Mouse (Mus musculus): ENCODE data around the gene Slc5a12. TPM values are rescaled to one million over a fixed set of nuclear protein-coding genes. Genes with fewer than 3 reads are reported as not detected.

The Slc5a12 gene
- polyA plus RNA-seq (2012; rRNA removed), result not detected in 2 replicates

GRCm38 (mm10) chr2:110596932-110597331, at the start of gene Slc5a12:
TSS of gene Slc5a12 (plus strand) at chr2:110597298.
- Histone ChIP-seq H3K36me3 (ENCODE audit: control insufficient read depth, insufficient read depth, low read length) (no peaks in the 10 kb centered on the region), H3K4me1 (replicated peaks; ENCODE audit: control insufficient read depth, insufficient read depth, low read length) (no peaks in the 10 kb centered on the region), H3K4me3 (ENCODE audit: control insufficient read depth, insufficient read depth, low read length) (no peak within 1 kb of the TSS), H3K27ac (ENCODE audit: control insufficient read depth, insufficient read depth, low read length) (no peak within 1 kb of the TSS), H3K27me3 (ENCODE audit: control insufficient read depth, insufficient read depth, low read length) (no peaks in the 10 kb centered on the region)
- TF ChIP-seq CTCF (IDR thresholded peaks at IDR 0.05; ENCODE audit: borderline replicate concordance, control insufficient read depth, extremely low read depth, insufficient read depth, low read length, poor library complexity) (no peak), POLR2A (IDR thresholded peaks at IDR 0.05; ENCODE audit: control insufficient read depth, extremely low read depth, insufficient read depth, low read length, poor library complexity) (no peak)
- DNase-seq, result no peak
- WGBS, result 74% methylated on average over 2 of the region's 2 CpGs

- 95% methylated on average over 1 of the region's 1 CpGs for WGBS
- H3K4me3 ChIP-seq (ENCODE audit: control insufficient read depth, insufficient read depth, low read length), result no peak overlapping the region
- H3K27ac ChIP-seq (ENCODE audit: control insufficient read depth, insufficient read depth, low read length), result no peak overlapping the region
- TF ChIP-seq CTCF (IDR thresholded peaks at IDR 0.05; ENCODE audit: borderline replicate concordance, control insufficient read depth, extremely low read depth, insufficient read depth, low read length, poor library complexity), result no peak
- no peak for TF ChIP-seq POLR2A (IDR thresholded peaks at IDR 0.05; ENCODE audit: control insufficient read depth, extremely low read depth, insufficient read depth, low read length, poor library complexity)
- H3K27me3 ChIP-seq (ENCODE audit: control insufficient read depth, insufficient read depth, low read length), result no peaks in the 10 kb centered on the region
- no peak for DNase-seq
- no peaks in the 10 kb centered on the region for H3K36me3 ChIP-seq (ENCODE audit: control insufficient read depth, insufficient read depth, low read length)
- no peaks in the 10 kb centered on the region for H3K4me1 ChIP-seq (replicated peaks; ENCODE audit: control insufficient read depth, insufficient read depth, low read length)
These were observed 41.0 kb upstream of the Slc5a12 start for GRCm38 (mm10) chr2:110556098-110556497.

GRCm38 (mm10) chr2:110562621-110563020, 34.5 kb upstream of the Slc5a12 start:
- TF ChIP-seq CTCF (IDR thresholded peaks at IDR 0.05; ENCODE audit: borderline replicate concordance, control insufficient read depth, extremely low read depth, insufficient read depth, low read length, poor library complexity) (no peak), POLR2A (IDR thresholded peaks at IDR 0.05; ENCODE audit: control insufficient read depth, extremely low read depth, insufficient read depth, low read length, poor library complexity) (no peak)
- no peaks in the 10 kb centered on the region for H3K4me1 ChIP-seq (replicated peaks; ENCODE audit: control insufficient read depth, insufficient read depth, low read length)
- WGBS, result 85% methylated on average over 2 of the region's 2 CpGs
- H3K4me3 ChIP-seq (ENCODE audit: control insufficient read depth, insufficient read depth, low read length), result no peak overlapping the region
- no peaks in the 10 kb centered on the region for H3K27me3 ChIP-seq (ENCODE audit: control insufficient read depth, insufficient read depth, low read length)
- no peak overlapping the region for H3K27ac ChIP-seq (ENCODE audit: control insufficient read depth, insufficient read depth, low read length)
- DNase-seq, result no peak
- no peaks in the 10 kb centered on the region for H3K36me3 ChIP-seq (ENCODE audit: control insufficient read depth, insufficient read depth, low read length)

- Histone ChIP-seq H3K4me1 (replicated peaks; ENCODE audit: control insufficient read depth, insufficient read depth, low read length) (no peaks in the 10 kb centered on the region), H3K4me3 (ENCODE audit: control insufficient read depth, insufficient read depth, low read length) (no peak overlapping the region), H3K27me3 (ENCODE audit: control insufficient read depth, insufficient read depth, low read length) (no peaks in the 10 kb centered on the region), H3K27ac (ENCODE audit: control insufficient read depth, insufficient read depth, low read length) (no peak overlapping the region), H3K36me3 (ENCODE audit: control insufficient read depth, insufficient read depth, low read length) (no peaks in the 10 kb centered on the region)
- WGBS, result 30% methylated on average over 5 of the region's 5 CpGs
- DNase-seq, result no peak
- no peak for TF ChIP-seq CTCF (IDR thresholded peaks at IDR 0.05; ENCODE audit: borderline replicate concordance, control insufficient read depth, extremely low read depth, insufficient read depth, low read length, poor library complexity)
- no peak for TF ChIP-seq POLR2A (IDR thresholded peaks at IDR 0.05; ENCODE audit: control insufficient read depth, extremely low read depth, insufficient read depth, low read length, poor library complexity)
These were observed 32.1 kb upstream of the Slc5a12 start for GRCm38 (mm10) chr2:110564673-110565627.

GRCm38 (mm10) chr2:110586692-110587091, 10.4 kb upstream of the Slc5a12 start:
- Histone ChIP-seq H3K36me3 (ENCODE audit: control insufficient read depth, insufficient read depth, low read length) (no peaks in the 10 kb centered on the region), H3K4me3 (ENCODE audit: control insufficient read depth, insufficient read depth, low read length) (no peak overlapping the region), H3K4me1 (replicated peaks; ENCODE audit: control insufficient read depth, insufficient read depth, low read length) (no peaks in the 10 kb centered on the region), H3K27me3 (ENCODE audit: control insufficient read depth, insufficient read depth, low read length) (no peaks in the 10 kb centered on the region), H3K27ac (ENCODE audit: control insufficient read depth, insufficient read depth, low read length) (no peak overlapping the region)
- TF ChIP-seq POLR2A (IDR thresholded peaks at IDR 0.05; ENCODE audit: control insufficient read depth, extremely low read depth, insufficient read depth, low read length, poor library complexity), result no peak
- DNase-seq, result no peak
- 91% methylated on average over 6 of the region's 6 CpGs for WGBS

GRCm38 (mm10) chr2:110590007-110590406, 7.1 kb upstream of the Slc5a12 start:
- DNase-seq, result no peak
- TF ChIP-seq POLR2A (IDR thresholded peaks at IDR 0.05; ENCODE audit: control insufficient read depth, extremely low read depth, insufficient read depth, low read length, poor library complexity) (no peak), CTCF (IDR thresholded peaks at IDR 0.05; ENCODE audit: borderline replicate concordance, control insufficient read depth, extremely low read depth, insufficient read depth, low read length, poor library complexity) (no peak)
- WGBS, result 78% methylated on average over 1 of the region's 1 CpGs

More at GRCm38 (mm10) chr2:110590007-110590406, 7.1 kb upstream of the Slc5a12 start:
- Histone ChIP-seq H3K36me3 (ENCODE audit: control insufficient read depth, insufficient read depth, low read length) (no peaks in the 10 kb centered on the region), H3K27me3 (ENCODE audit: control insufficient read depth, insufficient read depth, low read length) (no peaks in the 10 kb centered on the region), H3K4me1 (replicated peaks; ENCODE audit: control insufficient read depth, insufficient read depth, low read length) (no peaks in the 10 kb centered on the region), H3K4me3 (ENCODE audit: control insufficient read depth, insufficient read depth, low read length) (no peak overlapping the region), H3K27ac (ENCODE audit: control insufficient read depth, insufficient read depth, low read length) (no peak overlapping the region)
